Mouse (Mus musculus) kidney, adult 2 months (tissue): ENCODE data around the gene Ggt6. TPM values are rescaled to one million over a fixed set of nuclear protein-coding genes. Genes with fewer than 3 reads are reported as not detected.

Experiments
- DNase-seq: peaks from one replicate; pipeline ENCODE4 v3.0.0; 2021
- H3K27ac ChIP-seq: fragments of 200-500 bp; 2 replicates; pipeline ENCODE4 v1.5.1; 2012; ENCODE audit warnings: low read depth, low read length, control low read depth, inconsistent platforms; ENCODE audit not compliant: insufficient read depth
- H3K27me3 ChIP-seq: fragments of 200-500 bp; replicated peaks from 2 replicates; pipeline ENCODE4 v1.6.1; 2012; ENCODE audit warnings: mild to moderate bottlenecking, moderate library complexity, low read length, inconsistent platforms; ENCODE audit not compliant: control insufficient read depth, insufficient read depth
- H3K36me3 ChIP-seq: fragments of 200-500 bp; 2 replicates; pipeline ENCODE4 v1.6.1; 2012; ENCODE audit warnings: mild to moderate bottlenecking, moderate library complexity, low read length, inconsistent platforms; ENCODE audit not compliant: control insufficient read depth, insufficient read depth
- H3K4me1 ChIP-seq: fragments of 200-500 bp; 2 replicates; pipeline ENCODE4 v1.6.1; 2011; ENCODE audit warnings: low read length; ENCODE audit not compliant: control insufficient read depth, insufficient read depth
- H3K4me3 ChIP-seq: fragments of 200-500 bp; 2 replicates; pipeline ENCODE4 v1.5.1; 2011; ENCODE audit warnings: mild to moderate bottlenecking, low read depth, low read length, control low read depth; ENCODE audit not compliant: insufficient read depth
- CTCF ChIP-seq: fragments of 200-500 bp; conservative IDR thresholded peaks from 2 replicates; pipeline ENCODE4 v1.5.1; 2011; ENCODE audit warnings: low read depth, mild to moderate bottlenecking, control low read depth, low read length, moderate library complexity, mixed read lengths; ENCODE audit not compliant: insufficient read depth, insufficient read length
- POLR2A ChIP-seq: fragments of 200-500 bp; IDR thresholded peaks from one replicate; pipeline ENCODE4 v1.6.1; 2011; ENCODE audit warnings: low read depth, low read length, control low read depth
- WGBS: fragments of 180-500 bp; shearing (Covaris S2); methylation state at CpG from one replicate; pipeline ENCODE4 v1.1.7; 2018; 5-methylcytosine and 5-hydroxymethylcytosine counted together
- polyA plus RNA-seq: library from polyadenylated mRNA; depleted of rRNA; stranded (reverse); fragments of >200 nt; gene quantifications from 2 replicates; pipeline ENCODE4 v1.2.3, GENCODE M21; 2012

The Ggt6 gene
- polyA plus RNA-seq, 1 experiment, result 24.3 TPM

- no peaks in the 10 kb centered on the region for H3K36me3 ChIP-seq
- peak; percentile 29 for DNase-seq
- no peak overlapping the region for H3K4me3 ChIP-seq
- no peak for TF ChIP-seq CTCF
- TF ChIP-seq POLR2A, result no peak
- peaks cover 20% of the 10 kb centered on the region for H3K4me1 ChIP-seq
- no peak overlapping the region for H3K27ac ChIP-seq
- WGBS, result 58% methylated on average over 5 of the region's 5 CpGs
- H3K27me3 ChIP-seq, result no peaks in the 10 kb centered on the region
Measured at GRCm38 (mm10) chr11:72477182-72477581, 41.9 kb downstream of the Ggt6 start.

- Histone ChIP-seq H3K27ac (no peak overlapping the region), H3K36me3 (no peaks in the 10 kb centered on the region), H3K4me1 (peaks cover 20% of the 10 kb centered on the region), H3K4me3 (no peak overlapping the region), H3K27me3 (no peaks in the 10 kb centered on the region)
- TF ChIP-seq CTCF (no peak), POLR2A (no peak)
- no peak for DNase-seq
- 93% methylated on average over 1 of the region's 1 CpGs for WGBS
Measured at GRCm38 (mm10) chr11:72477653-72478052, 42.3 kb downstream of the Ggt6 start.

- H3K27me3 ChIP-seq, result no peaks in the 10 kb centered on the region
- H3K4me1 ChIP-seq, result peaks cover 20% of the 10 kb centered on the region
- H3K4me3 ChIP-seq, result no peak overlapping the region
- DNase-seq, result peak; percentile 36
- H3K27ac ChIP-seq, result no peak overlapping the region
- H3K36me3 ChIP-seq, result no peaks in the 10 kb centered on the region
- WGBS, result 56% methylated on average over 6 of the region's 6 CpGs
- TF ChIP-seq CTCF (no peak), POLR2A (no peak)
Measured at GRCm38 (mm10) chr11:72478228-72478627, 42.9 kb downstream of the Ggt6 start.

GRCm38 (mm10) chr11:72479499-72479898, 44.2 kb downstream of the Ggt6 start:
- no peak for DNase-seq
- Histone ChIP-seq H3K27ac (no peak overlapping the region), H3K4me3 (no peak overlapping the region), H3K4me1 (peaks cover 17% of the 10 kb centered on the region), H3K36me3 (no peaks in the 10 kb centered on the region), H3K27me3 (no peaks in the 10 kb centered on the region)
- 67% methylated on average over 2 of the region's 2 CpGs for WGBS
- TF ChIP-seq POLR2A (no peak), CTCF (no peak)

GRCm38 (mm10) chr11:72481313-72481712, 46.0 kb downstream of the Ggt6 start:
- no peaks in the 10 kb centered on the region for H3K36me3 ChIP-seq
- TF ChIP-seq POLR2A, result no peak
- no peak for TF ChIP-seq CTCF
- H3K27me3 ChIP-seq, result no peaks in the 10 kb centered on the region
- peaks cover 7% of the 10 kb centered on the region; the same call in 1 of the 2 replicates for H3K4me1 ChIP-seq
- no peak for DNase-seq
- no peak overlapping the region for H3K27ac ChIP-seq
- WGBS, result 73% methylated on average over 5 of the region's 5 CpGs
- H3K4me3 ChIP-seq, result no peak overlapping the region

- Histone ChIP-seq H3K27me3 (no peaks in the 10 kb centered on the region), H3K4me3 (no peak overlapping the region), H3K4me1 (peaks cover 7% of the 10 kb centered on the region; the same call in 1 of the 2 replicates), H3K27ac (no peak overlapping the region), H3K36me3 (no peaks in the 10 kb centered on the region)
- 90% methylated on average over 4 of the region's 4 CpGs for WGBS
- no peak for TF ChIP-seq CTCF
- no peak for TF ChIP-seq POLR2A
- DNase-seq, result no peak
Measured at GRCm38 (mm10) chr11:72481952-72482351, 46.6 kb downstream of the Ggt6 start.

GRCm38 (mm10) chr11:72484549-72484948, 49.2 kb downstream of the Ggt6 start:
- Histone ChIP-seq H3K4me3 (no peak overlapping the region), H3K27ac (no peak overlapping the region), H3K27me3 (no peaks in the 10 kb centered on the region), H3K4me1 (no peaks in the 10 kb centered on the region), H3K36me3 (no peaks in the 10 kb centered on the region)
- no peak for DNase-seq
- WGBS, result 51% methylated on average over 6 of the region's 6 CpGs
- no peak for TF ChIP-seq CTCF
- TF ChIP-seq POLR2A, result no peak
